Mouse (Mus musculus) left cerebral cortex, adult 18-20 months (tissue): Measurements from ENCODE around the gene Gm15517. TPM values are rescaled to one million over a fixed set of nuclear protein-coding genes. Genes with fewer than 3 reads are reported as not detected.
"Not testable (repeated sequence)": the region's sequence is repeated elsewhere in the genome, so short reads cannot be mapped to it uniquely, and the experiment has no call there.

Experiments
- DNase-seq, 2 experiments: peaks; one replicate each; pipeline ENCODE4 v3.0.0; 2021 to 2022; ENCODE audit warnings: low spot score in 2 of 2, mixed read lengths in 1 of 2
- total RNA-seq, 2 experiments: library from RNA; stranded (reverse); gene quantifications; 2 replicates each; pipeline ENCODE4 v1.2.3; 2021

Gene Gm15517
- total RNA-seq, 2 experiments from 2014 or later: not detected

DNA sequence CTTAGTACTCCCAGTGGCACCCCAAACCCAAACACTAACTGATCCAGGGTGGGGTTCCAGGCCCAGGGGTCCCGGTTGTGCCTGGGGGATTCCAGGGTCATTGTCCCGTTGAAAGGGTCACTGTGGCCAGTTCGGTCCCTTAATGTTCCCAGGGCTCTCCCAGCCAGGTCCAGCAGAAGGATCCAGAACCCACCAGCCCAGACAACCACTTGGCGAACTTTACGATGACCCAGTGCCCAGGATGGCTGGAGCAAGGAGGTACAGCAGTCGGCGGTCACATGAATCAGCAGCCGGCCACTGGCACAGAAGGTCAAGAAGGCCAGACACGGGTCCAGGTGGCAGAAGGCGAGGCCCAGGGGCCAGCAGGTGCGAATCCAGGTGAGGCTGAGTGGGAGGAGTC, 6.9 kb downstream of the Gm15517 start:
- no peak for DNase-seq

- no peak for DNase-seq
These were observed 8.2 kb downstream of the Gm15517 start for GRCm38 (mm10) chr7:44269397-44269796.

DNA sequence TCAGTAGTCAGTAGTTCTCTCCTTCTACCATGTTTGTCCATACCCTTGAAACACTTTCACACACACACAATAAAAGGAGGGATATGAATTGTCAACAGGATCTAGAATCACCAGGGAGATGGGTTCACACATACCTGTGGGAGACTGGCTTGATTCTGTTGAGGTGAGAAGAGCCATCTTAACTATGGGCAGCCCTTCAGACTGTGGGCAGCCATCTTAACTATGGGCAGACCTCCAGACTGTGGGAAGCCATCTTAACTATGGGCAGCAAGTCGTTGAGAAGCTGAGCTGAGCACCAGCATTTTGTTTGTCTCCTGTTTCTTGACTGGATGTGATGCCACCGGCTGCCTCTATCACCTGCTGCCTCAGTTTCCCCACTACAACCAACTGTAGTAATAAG, 10.1 kb downstream of the Gm15517 start:
- DNase-seq: no peak

DNA sequence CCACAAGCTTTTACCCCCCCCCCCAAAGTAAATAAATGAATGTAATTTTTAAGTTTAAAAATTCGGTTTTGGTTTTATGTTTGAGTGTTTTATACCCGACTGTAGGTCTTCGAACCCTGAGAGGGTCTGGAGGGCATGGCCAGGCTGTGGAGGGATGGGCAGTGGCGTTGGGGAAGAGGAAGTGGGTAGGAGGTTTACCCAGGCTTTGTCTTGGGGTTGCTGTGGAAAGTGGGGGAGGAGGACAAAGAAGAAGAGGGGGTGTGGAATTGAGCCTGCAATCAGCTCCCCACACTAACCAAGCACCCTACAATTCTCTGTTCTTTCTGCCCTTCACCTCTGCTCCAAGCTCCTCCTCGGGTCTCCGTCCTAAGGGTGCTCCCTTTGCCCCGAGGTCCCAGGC, 11.3 kb downstream of the Gm15517 start:
- DNase-seq: no peak

GRCm38 (mm10) chr7:44273446-44273845, 12.2 kb downstream of the Gm15517 start:
- DNase-seq: no peak

DNA sequence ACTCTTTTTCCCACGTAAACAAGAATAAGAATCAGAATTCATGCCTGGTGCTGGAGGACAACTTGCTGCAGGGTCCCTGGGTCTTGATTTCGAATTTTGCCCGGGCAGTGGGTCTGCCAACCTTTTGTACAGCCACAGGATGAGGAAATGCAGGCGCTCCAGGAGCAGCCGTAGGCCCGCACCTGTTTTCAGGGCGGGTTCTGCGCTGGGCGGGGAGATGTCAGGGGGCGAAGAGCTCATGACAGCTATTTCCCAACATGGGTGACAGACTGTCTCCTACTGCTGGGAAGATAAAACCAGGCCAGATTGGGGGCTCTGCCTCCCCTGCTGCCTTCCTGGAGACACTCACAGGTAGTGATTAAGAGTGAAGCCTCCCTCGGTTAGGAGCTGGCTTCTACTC, 12.8 kb downstream of the Gm15517 start:
- DNase-seq: no peak

- no peak for DNase-seq
These were observed 14.3 kb downstream of the Gm15517 start for GRCm38 (mm10) chr7:44275546-44275945.

- DNase-seq: no peak
These were observed 15.4 kb downstream of the Gm15517 start for GRCm38 (mm10) chr7:44276461-44277249.

DNA sequence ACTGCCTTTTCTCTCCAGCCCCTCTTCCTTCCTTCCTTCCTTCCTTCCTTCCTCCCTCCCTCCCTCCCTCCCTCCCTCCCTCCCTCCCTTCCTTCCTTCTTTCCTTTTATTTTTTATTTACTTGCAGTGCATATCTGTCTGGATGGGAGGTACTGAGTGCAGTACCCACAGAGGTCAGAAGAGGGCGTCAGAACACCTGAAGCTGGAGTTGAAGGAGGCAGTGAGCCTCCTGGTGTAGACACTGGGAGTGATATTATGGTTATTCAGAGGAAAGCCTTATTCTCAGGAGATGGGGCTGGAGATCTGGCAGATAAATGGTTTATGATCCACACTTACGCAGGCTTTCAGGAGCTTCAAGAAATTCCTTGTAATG, 16.0 kb downstream of the Gm15517 start:
- peak; percentile 66 to 80 for DNase-seq

DNA sequence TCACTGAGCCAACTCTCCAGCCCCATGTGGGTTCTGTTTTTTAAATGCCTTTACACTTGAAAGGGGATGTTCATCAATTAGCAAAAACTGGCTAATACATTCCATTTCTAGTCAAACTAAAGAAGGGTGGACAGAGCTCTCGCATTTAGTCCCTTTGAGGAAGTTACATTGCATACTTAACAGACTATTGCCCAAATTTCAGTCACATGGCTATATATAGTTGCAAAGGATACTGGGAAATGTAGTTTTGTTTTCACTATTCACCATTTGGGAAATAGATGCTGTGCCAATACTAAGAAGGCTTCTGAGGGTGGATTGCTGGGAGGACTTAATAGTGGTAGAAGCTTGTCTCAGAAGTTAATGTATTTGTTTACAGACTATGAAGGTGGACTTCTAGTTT, 19.7 kb downstream of the Gm15517 start:
- no peak for DNase-seq

DNA sequence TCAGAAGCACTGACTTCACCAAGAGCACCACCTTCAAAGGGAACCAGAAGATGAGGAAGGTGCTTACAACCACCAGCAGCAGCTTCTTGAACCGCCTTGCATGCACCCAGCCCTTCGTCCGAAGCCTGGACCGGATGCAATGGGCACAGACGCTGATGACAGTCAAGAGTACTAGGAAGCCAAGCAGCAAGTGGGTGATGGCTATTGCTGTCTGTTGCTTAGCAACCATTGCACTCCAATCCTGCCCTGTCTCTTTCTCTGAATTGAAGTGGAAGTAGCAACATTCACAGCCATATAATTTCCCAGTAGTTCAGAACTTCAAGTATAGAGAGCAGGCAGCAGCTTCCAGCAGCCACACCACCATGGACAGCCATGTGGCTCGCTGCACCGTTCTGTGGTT, 20.3 kb downstream of the Gm15517 start:
- no peak for DNase-seq

GRCm38 (mm10) chr7:44287760-44288159, 26.5 kb downstream of the Gm15517 start:
- DNase-seq: no peak

GRCm38 (mm10) chr7:44290986-44291385, 29.7 kb downstream of the Gm15517 start:
- no peak for DNase-seq

- no peak for DNase-seq
These were observed 30.2 kb downstream of the Gm15517 start for GRCm38 (mm10) chr7:44291418-44291817.

DNA sequence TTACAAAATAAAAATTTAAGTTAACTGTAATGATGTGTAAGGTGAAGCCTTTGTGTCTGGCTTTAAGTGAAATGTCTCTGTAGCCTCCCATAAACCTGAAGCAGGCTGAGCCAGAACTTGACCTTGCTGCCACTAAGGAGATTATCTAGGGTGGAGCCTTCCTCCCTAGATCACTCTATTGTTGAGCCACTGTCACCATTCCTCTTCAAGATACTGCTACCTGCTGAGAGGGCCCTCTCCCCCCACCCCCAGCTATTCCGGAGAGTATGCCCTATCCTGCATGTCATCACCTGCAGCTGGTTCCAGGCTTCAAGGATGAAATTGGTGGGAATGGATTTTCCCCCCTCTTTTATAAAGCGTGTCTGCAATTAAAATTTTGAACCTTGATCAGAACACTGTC, 36.3 kb downstream of the Gm15517 start:
- not testable (repeated sequence) for DNase-seq

- no peak for DNase-seq
These were observed 42.4 kb downstream of the Gm15517 start for GRCm38 (mm10) chr7:44303346-44304340.

DNA sequence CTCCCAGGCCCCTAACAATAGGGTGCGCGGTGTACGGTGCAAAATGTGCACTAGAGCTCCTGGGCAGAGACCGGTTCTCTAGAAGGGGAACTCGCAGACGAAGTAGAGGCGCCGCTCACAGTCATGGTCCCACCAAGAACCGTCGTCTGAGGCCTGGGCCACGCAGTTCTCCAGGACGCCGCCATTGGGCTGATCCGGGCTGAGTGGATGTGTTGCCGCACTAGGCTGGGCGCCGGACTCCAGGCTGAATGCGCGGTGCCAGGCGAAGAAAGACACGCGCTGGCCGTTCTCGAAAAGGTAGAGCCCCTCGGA, 43.2 kb downstream of the Gm15517 start:
- DNase-seq: no peak

GRCm38 (mm10) chr7:44304775-44305641, 43.8 kb downstream of the Gm15517 start:
- DNase-seq: peak; percentile 97

DNA sequence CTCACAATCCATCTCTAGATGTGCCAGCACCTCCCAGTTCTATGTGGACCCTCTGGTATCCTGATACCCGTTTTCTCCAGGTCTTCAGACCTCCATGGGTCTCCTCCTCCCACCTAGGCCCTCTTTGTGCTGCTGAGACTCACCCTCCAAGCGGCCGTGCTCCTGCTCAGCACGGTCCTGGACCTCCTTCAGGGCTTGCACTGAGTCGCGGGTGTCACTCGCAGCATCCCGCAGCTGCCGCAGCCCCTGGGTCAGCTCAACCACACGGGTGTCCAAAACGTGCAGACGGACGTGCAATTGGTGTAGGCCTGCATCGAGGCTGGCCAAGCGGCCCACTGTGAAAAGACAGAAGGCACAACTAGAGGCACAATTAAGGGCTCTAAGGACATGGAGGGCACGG, 44.4 kb downstream of the Gm15517 start:
- DNase-seq: no peak

DNA sequence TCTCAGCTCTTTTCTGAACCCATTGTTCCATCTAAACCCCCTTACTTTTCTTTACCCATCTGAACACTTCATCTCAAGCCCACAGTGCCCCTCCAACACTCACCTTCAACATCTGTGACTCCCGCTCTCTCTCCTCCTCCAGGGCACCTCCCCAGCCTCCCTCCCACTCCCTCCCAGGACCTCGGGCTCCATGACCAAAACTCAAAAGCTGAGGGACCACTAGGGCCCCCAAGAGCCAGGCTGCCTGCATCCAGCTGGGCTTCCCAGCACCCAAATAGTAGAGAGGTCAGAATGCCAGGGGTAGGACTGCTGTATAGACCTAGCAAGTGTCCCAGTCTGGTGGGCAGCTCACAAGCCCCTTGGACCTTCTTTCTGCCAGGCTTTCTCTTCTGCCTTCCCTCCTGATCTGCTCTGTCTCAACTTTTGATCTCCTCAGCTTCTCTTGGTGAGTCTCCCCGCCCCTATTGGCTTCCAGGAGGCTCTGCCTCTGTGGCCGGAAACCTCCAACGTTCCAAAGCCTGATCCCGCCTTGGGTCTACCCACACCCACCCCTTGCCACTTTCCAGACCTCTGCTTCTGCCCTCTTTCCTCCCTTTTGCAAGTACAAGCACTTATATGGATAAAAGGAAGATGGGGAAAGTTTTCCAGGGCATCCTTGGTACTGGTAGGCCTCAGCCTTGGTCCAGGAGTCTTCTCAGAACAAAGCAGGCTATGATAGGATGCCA, 45.4 kb downstream of the Gm15517 start, which contains the start of gene Clec11a:
TSS of gene Clec11a (minus strand) at position 387 of the 725 bp plus-strand sequence.
- DNase-seq: no peak
